Mouse (Mus musculus): ENCODE measurements around the gene Acad10.
A peak's percentile ranks its signal among the peaks of the same experiment; 100 is the strongest.
"Not testable (repeated sequence)": the region's sequence is repeated elsewhere in the genome, so short reads cannot be mapped to it uniquely, and the experiment has no call there.

The Acad10 gene

GRCm38 (mm10) chr5:121660059-121660896 is at the start of gene Acad10, which contains the start of gene Brap:
Gene Acad10, minus strand, starts transcription at chr5:121660514.
Gene Brap, plus strand, starts transcription at chr5:121660563.
- peak; percentile 70 for DNase-seq (ENCODE audit: low read depth, low spot score)

- DNase-seq (ENCODE audit: low read depth, low spot score), result no peak
Measured at GRCm38 (mm10) chr5:121704512-121705248, 44.4 kb upstream of the Acad10 start.

- DNase-seq (ENCODE audit: low read depth, low spot score), result no peak
Measured at GRCm38 (mm10) chr5:121703341-121703740, 43.0 kb upstream of the Acad10 start.

GRCm38 (mm10) chr5:121701111-121701769 is 40.9 kb upstream of the Acad10 start:
- DNase-seq (ENCODE audit: low read depth, low spot score), result no peak

- no peak for DNase-seq (ENCODE audit: low read depth, low spot score)
Measured at GRCm38 (mm10) chr5:121700496-121700895, 40.2 kb upstream of the Acad10 start.

GRCm38 (mm10) chr5:121699891-121700290 is 39.6 kb upstream of the Acad10 start:
- DNase-seq (ENCODE audit: low read depth, low spot score), result no peak

- DNase-seq (ENCODE audit: low read depth, low spot score), result no peak
Measured at GRCm38 (mm10) chr5:121696761-121697160, 36.4 kb upstream of the Acad10 start.

- DNase-seq (ENCODE audit: low read depth, low spot score), result no peak
Measured at GRCm38 (mm10) chr5:121692897-121693296, 32.6 kb upstream of the Acad10 start.

GRCm38 (mm10) chr5:121691436-121691835 is 31.1 kb upstream of the Acad10 start:
- not testable (repeated sequence) for DNase-seq (ENCODE audit: low read depth, low spot score)

GRCm38 (mm10) chr5:121690482-121691211 is 30.3 kb upstream of the Acad10 start:
- DNase-seq (ENCODE audit: low read depth, low spot score), result no peak

GRCm38 (mm10) chr5:121686113-121686898 is 26.0 kb upstream of the Acad10 start:
- no peak for DNase-seq (ENCODE audit: low read depth, low spot score)

GRCm38 (mm10) chr5:121685495-121685894 is 25.2 kb upstream of the Acad10 start:
- DNase-seq (ENCODE audit: low read depth, low spot score), result no peak

GRCm38 (mm10) chr5:121682250-121682649 is 21.9 kb upstream of the Acad10 start:
- no peak for DNase-seq (ENCODE audit: low read depth, low spot score)

GRCm38 (mm10) chr5:121670412-121670811 is 10.1 kb upstream of the Acad10 start:
- DNase-seq (ENCODE audit: low read depth, low spot score), result no peak

GRCm38 (mm10) chr5:121668411-121668810 is 8.1 kb upstream of the Acad10 start:
- no peak for DNase-seq (ENCODE audit: low read depth, low spot score)

- DNase-seq (ENCODE audit: low read depth, low spot score), result no peak
Measured at GRCm38 (mm10) chr5:121667067-121667466, 6.8 kb upstream of the Acad10 start.

GRCm38 (mm10) chr5:121664971-121665370 is 4.7 kb upstream of the Acad10 start:
- no peak for DNase-seq (ENCODE audit: low read depth, low spot score)

GRCm38 (mm10) chr5:121664078-121664477 is 3.8 kb upstream of the Acad10 start:
- DNase-seq (ENCODE audit: low read depth, low spot score), result no peak

GRCm38 (mm10) chr5:121663456-121663855 is 3.1 kb upstream of the Acad10 start:
- DNase-seq (ENCODE audit: low read depth, low spot score), result no peak

GRCm38 (mm10) chr5:121661494-121661893 is 1.2 kb upstream of the Acad10 start:
- no peak for DNase-seq (ENCODE audit: low read depth, low spot score)

- no peak for DNase-seq (ENCODE audit: low read depth, low spot score)
Measured at GRCm38 (mm10) chr5:121660897-121661254, 562 bp upstream of the Acad10 start.

Data from WW6 (cell line).